Comparison of ENCODE assay signal across 8 mouse cellular contexts in the genomic region with DNA sequence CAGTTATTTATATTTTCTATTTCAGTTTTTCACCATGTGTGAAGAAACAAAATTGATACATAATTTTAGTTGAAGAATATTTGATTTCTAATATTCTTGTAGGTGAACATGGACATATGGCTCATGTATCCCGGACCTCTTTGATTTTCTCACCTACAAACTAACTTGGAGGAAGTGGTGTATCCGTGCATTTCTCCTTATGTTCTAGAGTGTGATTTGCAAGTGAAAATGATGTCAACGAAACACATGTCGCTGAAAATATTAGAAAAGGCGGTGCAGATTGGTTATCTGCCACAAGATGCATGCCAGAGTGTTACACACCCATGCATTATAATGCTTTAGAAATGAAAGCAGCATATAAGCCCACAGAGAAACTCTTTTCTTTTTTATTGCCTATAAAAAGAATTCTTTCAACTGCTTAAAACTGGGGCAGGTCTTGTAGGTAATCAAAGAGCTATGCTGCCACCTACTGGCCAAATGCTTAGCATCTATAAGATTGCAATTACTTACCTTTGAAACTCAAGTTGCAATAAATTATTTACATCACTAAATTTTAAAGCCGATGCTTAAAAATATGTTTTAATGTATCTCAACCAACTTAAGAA.
DNase-seq lines count a peak whose midpoint lies in the region; ATAC-seq and TF ChIP-seq lines count a peak whose summit lies in the region.

No protein-coding gene starts in this region.

- H3K27ac ChIP-seq in forebrain, embryonic 12.5 days, result no peak overlapping the region
- no peak overlapping the region for H3K27ac ChIP-seq in liver, postnatal 0 days (ENCODE audit: low read depth)

- H3K27me3 ChIP-seq in forebrain, embryonic 12.5 days, result no peaks in the 10 kb centered on the region
- H3K27me3 ChIP-seq in liver, postnatal 0 days (ENCODE audit: insufficient read depth, low read length), result no peaks in the 10 kb centered on the region

- H3K4me3 ChIP-seq in forebrain, embryonic 12.5 days (replicated peaks), result no peak overlapping the region
- H3K4me3 ChIP-seq in liver, postnatal 0 days (ENCODE audit: low read depth, low read length), result no peak overlapping the region

- no peaks in the 10 kb centered on the region for H3K9me3 ChIP-seq in forebrain, embryonic 12.5 days
- H3K9me3 ChIP-seq in liver, postnatal 0 days (ENCODE audit: low read length), result no peaks in the 10 kb centered on the region

- no peak overlapping the region for H3K4me2 ChIP-seq in forebrain, embryonic 12.5 days
- H3K4me2 ChIP-seq in liver, postnatal 0 days (ENCODE audit: low read depth, low read length), result no peak overlapping the region

- H3K9ac ChIP-seq in forebrain, embryonic 12.5 days, result no peak overlapping the region
- no peak overlapping the region for H3K9ac ChIP-seq in liver, postnatal 0 days (replicated peaks)

- H3K36me3 ChIP-seq in forebrain, embryonic 12.5 days (replicated peaks), result no peaks in the 10 kb centered on the region
- H3K36me3 ChIP-seq in liver, postnatal 0 days (replicated peaks; ENCODE audit: insufficient read depth, low read length), result no peaks in the 10 kb centered on the region

- TF ChIP-seq CTCF in liver, postnatal 0 days (IDR thresholded peaks at IDR 0.05; ENCODE audit: low read depth), result peak; percentile 66

- ATAC-seq in forebrain, embryonic 12.5 days (ENCODE audit: low FRiP score), result peak; percentile 63; the same call in 1 of the 2 replicates
- ATAC-seq in liver, postnatal 0 days, result no peak

- no peak for TF ChIP-seq EP300 in liver, postnatal 0 days (IDR thresholded peaks at IDR 0.05; ENCODE audit: low read depth)

- H3K4me1 ChIP-seq in forebrain, embryonic 12.5 days, result no peaks in the 10 kb centered on the region
- no peaks in the 10 kb centered on the region for H3K4me1 ChIP-seq in liver, postnatal 0 days (ENCODE audit: insufficient read depth)

- DNase-seq in ovary, postnatal 14 days (ENCODE audit: low spot score), result peak; percentile 55
- no peak for DNase-seq in ovary, postnatal 36 days (ENCODE audit: low spot score)
- peak; percentile 20 for DNase-seq in c-Kit-positive CD71-negative TER-119-negative erythroid progenitor cells, embryonic 14.5 days (ENCODE audit: low read depth)
- peak; percentile 51 to 78 for DNase-seq in kidney, postnatal 36 days
- DNase-seq in liver, postnatal 0 days, result peak; percentile 47
- peak; percentile 87 for DNase-seq in right cerebral cortex, postnatal 14 days
- no peak for DNase-seq in T-cell, adult 2 months (ENCODE audit: low spot score)

- WGBS in forebrain, embryonic 12.5 days, result 60% methylated on average over 6 of the region's 6 CpGs
- 49% methylated on average over 6 of the region's 6 CpGs for WGBS in liver, postnatal 0 days (ENCODE audit: insufficient replicate concordance)

Comparison
In these comparisons a context has a peak if more than half of its experiments do, and no peak if none do; other contexts are left out.
1. DNase-seq: peak in ovary, postnatal 14 days (single experiment), c-Kit-positive CD71-negative TER-119-negative erythroid progenitor cells, embryonic 14.5 days (single experiment), kidney, postnatal 36 days (2 of 2), liver, postnatal 0 days (single experiment) and right cerebral cortex, postnatal 14 days (single experiment); none in ovary, postnatal 36 days (single experiment) and T-cell, adult 2 months (single experiment).